Mouse (Mus musculus): ENCODE measurements around the gene Ak3.
A peak's percentile ranks its signal among the peaks of the same experiment; 100 is the strongest.

The Ak3 gene

GRCm38 (mm10) chr19:29047334-29048170 lies at the start of gene Ak3:
TSS of gene Ak3 (minus strand) at chr19:29047961.
- no peak for DNase-seq (ENCODE audit: low read depth, low spot score)

- no peak for DNase-seq (ENCODE audit: low read depth, low spot score)
Measured at GRCm38 (mm10) chr19:29092194-29092593, 44.4 kb upstream of the Ak3 start.

GRCm38 (mm10) chr19:29088628-29089027 lies 40.9 kb upstream of the Ak3 start:
- no peak for DNase-seq (ENCODE audit: low read depth, low spot score)

- peak; percentile 48 for DNase-seq (ENCODE audit: low read depth, low spot score)
Measured at GRCm38 (mm10) chr19:29074802-29075201, 27.0 kb upstream of the Ak3 start.

- DNase-seq (ENCODE audit: low read depth, low spot score): no peak
Measured at GRCm38 (mm10) chr19:29069195-29069594, 21.4 kb upstream of the Ak3 start.

GRCm38 (mm10) chr19:29066981-29067471 lies 19.3 kb upstream of the Ak3 start:
- DNase-seq (ENCODE audit: low read depth, low spot score): peak; percentile 69

GRCm38 (mm10) chr19:29064451-29065102 lies 16.8 kb upstream of the Ak3 start:
- no peak for DNase-seq (ENCODE audit: low read depth, low spot score)

- DNase-seq (ENCODE audit: low read depth, low spot score): peak; percentile 81
Measured at GRCm38 (mm10) chr19:29063577-29064363, 16.0 kb upstream of the Ak3 start.

GRCm38 (mm10) chr19:29063009-29063408 lies 15.2 kb upstream of the Ak3 start:
- DNase-seq (ENCODE audit: low read depth, low spot score): no peak

GRCm38 (mm10) chr19:29060299-29060698 lies 12.5 kb upstream of the Ak3 start:
- DNase-seq (ENCODE audit: low read depth, low spot score): no peak

- no peak for DNase-seq (ENCODE audit: low read depth, low spot score)
Measured at GRCm38 (mm10) chr19:29059688-29060087, 11.9 kb upstream of the Ak3 start.

GRCm38 (mm10) chr19:29058741-29059140 lies 11.0 kb upstream of the Ak3 start:
- no peak for DNase-seq (ENCODE audit: low read depth, low spot score)

- no peak for DNase-seq (ENCODE audit: low read depth, low spot score)
Measured at GRCm38 (mm10) chr19:29055469-29055868, 7.7 kb upstream of the Ak3 start.

- no peak for DNase-seq (ENCODE audit: low read depth, low spot score)
Measured at GRCm38 (mm10) chr19:29054594-29054993, 6.8 kb upstream of the Ak3 start.

- peak; percentile 77 for DNase-seq (ENCODE audit: low read depth, low spot score)
Measured at GRCm38 (mm10) chr19:29052786-29053185, 5.0 kb upstream of the Ak3 start.

GRCm38 (mm10) chr19:29050186-29050980 lies 2.6 kb upstream of the Ak3 start:
- no peak for DNase-seq (ENCODE audit: low read depth, low spot score)

- no peak for DNase-seq (ENCODE audit: low read depth, low spot score)
Measured at GRCm38 (mm10) chr19:29049401-29050075, 1.8 kb upstream of the Ak3 start.

- DNase-seq (ENCODE audit: low read depth, low spot score): no peak
Measured at GRCm38 (mm10) chr19:29046961-29047333, 814 bp downstream of the Ak3 start.

GRCm38 (mm10) chr19:29045956-29046650 lies 1.7 kb downstream of the Ak3 start:
- DNase-seq (ENCODE audit: low read depth, low spot score): no peak

GRCm38 (mm10) chr19:29045369-29045768 lies 2.4 kb downstream of the Ak3 start:
- no peak for DNase-seq (ENCODE audit: low read depth, low spot score)

Measured in retina, adult 2 months (tissue).